Mouse (Mus musculus): Measurements from ENCODE around the gene Lgmn. TPM values are rescaled to one million over a fixed set of nuclear protein-coding genes. Genes with fewer than 3 reads are reported as not detected.

Gene Lgmn
- polyA plus RNA-seq, 1 experiment from 2014 or later: 65.5 TPM

- WGBS: 75% methylated on average over 9 of the region's 9 CpGs
These were observed 44.1 kb downstream of the Lgmn start for GRCm38 (mm10) chr12:102395537-102395936.

GRCm38 (mm10) chr12:102394496-102394895 lies 45.1 kb downstream of the Lgmn start:
- Histone ChIP-seq H3K27me3 (ENCODE audit: control insufficient read depth, insufficient read depth, low read length) (no peaks in the 10 kb centered on the region), H3K4me3 (ENCODE audit: low read depth, low read length) (no peak overlapping the region), H3K27ac (replicated peaks; ENCODE audit: low read depth, low read length) (no peak overlapping the region), H3K4me1 (ENCODE audit: control insufficient read depth, insufficient read depth, low read length) (no peaks in the 10 kb centered on the region), H3K4me2 (ENCODE audit: low read depth, low read length) (no peak overlapping the region), H3K9ac (replicated peaks; ENCODE audit: low read length) (no peak overlapping the region), H3K9me3 (replicated peaks; ENCODE audit: control insufficient read depth, low read length) (no peaks in the 10 kb centered on the region), H3K36me3 (replicated peaks; ENCODE audit: control insufficient read depth, insufficient read depth, low read depth, low read length) (no peaks in the 10 kb centered on the region)
- ATAC-seq (replicated peaks; ENCODE audit: insufficient number of reproducible peaks, low FRiP score, low TSS enrichment, low read depth): no peak
- DNase-seq (ENCODE audit: low spot score): no peak
- WGBS: 93% methylated on average over 7 of the region's 7 CpGs

More at GRCm38 (mm10) chr12:102395537-102395936, 44.1 kb downstream of the Lgmn start:
- no peak overlapping the region for H3K9ac ChIP-seq (replicated peaks; ENCODE audit: low read length)
- no peaks in the 10 kb centered on the region for H3K9me3 ChIP-seq (replicated peaks; ENCODE audit: control insufficient read depth, low read length)
- no peaks in the 10 kb centered on the region for H3K27me3 ChIP-seq (ENCODE audit: control insufficient read depth, insufficient read depth, low read length)
- no peaks in the 10 kb centered on the region for H3K36me3 ChIP-seq (replicated peaks; ENCODE audit: control insufficient read depth, insufficient read depth, low read depth, low read length)
- ATAC-seq (replicated peaks; ENCODE audit: insufficient number of reproducible peaks, low FRiP score, low TSS enrichment, low read depth) (no peak), DNase-seq (ENCODE audit: low spot score) (no peak)
- H3K4me2 ChIP-seq (ENCODE audit: low read depth, low read length): no peak overlapping the region
- H3K4me1 ChIP-seq (ENCODE audit: control insufficient read depth, insufficient read depth, low read length): no peaks in the 10 kb centered on the region
- no peak overlapping the region for H3K4me3 ChIP-seq (ENCODE audit: low read depth, low read length)
- no peak overlapping the region for H3K27ac ChIP-seq (replicated peaks; ENCODE audit: low read depth, low read length)

GRCm38 (mm10) chr12:102391982-102392381 lies 47.6 kb downstream of the Lgmn start:
- Histone ChIP-seq H3K9ac (replicated peaks; ENCODE audit: low read length) (no peak overlapping the region), H3K27me3 (ENCODE audit: control insufficient read depth, insufficient read depth, low read length) (no peaks in the 10 kb centered on the region), H3K9me3 (replicated peaks; ENCODE audit: control insufficient read depth, low read length) (no peaks in the 10 kb centered on the region), H3K4me3 (ENCODE audit: low read depth, low read length) (no peak overlapping the region), H3K4me1 (ENCODE audit: control insufficient read depth, insufficient read depth, low read length) (no peaks in the 10 kb centered on the region), H3K27ac (replicated peaks; ENCODE audit: low read depth, low read length) (no peak overlapping the region), H3K36me3 (replicated peaks; ENCODE audit: control insufficient read depth, insufficient read depth, low read depth, low read length) (no peaks in the 10 kb centered on the region), H3K4me2 (ENCODE audit: low read depth, low read length) (no peak overlapping the region)
- ATAC-seq (replicated peaks; ENCODE audit: insufficient number of reproducible peaks, low FRiP score, low TSS enrichment, low read depth) (no peak), DNase-seq (ENCODE audit: low spot score) (peak; percentile 59)
- 63% methylated on average over 4 of the region's 4 CpGs for WGBS

- WGBS: 85% methylated on average over 2 of the region's 2 CpGs
- H3K4me1 ChIP-seq (ENCODE audit: control insufficient read depth, insufficient read depth, low read length): no peaks in the 10 kb centered on the region
- ATAC-seq (replicated peaks; ENCODE audit: insufficient number of reproducible peaks, low FRiP score, low TSS enrichment, low read depth) (no peak), DNase-seq (ENCODE audit: low spot score) (no peak)
- no peak overlapping the region for H3K9ac ChIP-seq (replicated peaks; ENCODE audit: low read length)
- no peaks in the 10 kb centered on the region for H3K27me3 ChIP-seq (ENCODE audit: control insufficient read depth, insufficient read depth, low read length)
- H3K9me3 ChIP-seq (replicated peaks; ENCODE audit: control insufficient read depth, low read length): no peaks in the 10 kb centered on the region
- no peak overlapping the region for H3K4me3 ChIP-seq (ENCODE audit: low read depth, low read length)
- no peak overlapping the region for H3K27ac ChIP-seq (replicated peaks; ENCODE audit: low read depth, low read length)
- no peak overlapping the region for H3K4me2 ChIP-seq (ENCODE audit: low read depth, low read length)
- no peaks in the 10 kb centered on the region for H3K36me3 ChIP-seq (replicated peaks; ENCODE audit: control insufficient read depth, insufficient read depth, low read depth, low read length)
These were observed 48.5 kb downstream of the Lgmn start for GRCm38 (mm10) chr12:102391109-102391508.

- Histone ChIP-seq H3K36me3 (replicated peaks; ENCODE audit: control insufficient read depth, insufficient read depth, low read depth, low read length) (no peaks in the 10 kb centered on the region), H3K9ac (replicated peaks; ENCODE audit: low read length) (no peak overlapping the region), H3K27me3 (ENCODE audit: control insufficient read depth, insufficient read depth, low read length) (no peaks in the 10 kb centered on the region), H3K4me3 (ENCODE audit: low read depth, low read length) (no peak overlapping the region), H3K4me1 (ENCODE audit: control insufficient read depth, insufficient read depth, low read length) (no peaks in the 10 kb centered on the region), H3K27ac (replicated peaks; ENCODE audit: low read depth, low read length) (no peak overlapping the region), H3K4me2 (ENCODE audit: low read depth, low read length) (no peak overlapping the region), H3K9me3 (replicated peaks; ENCODE audit: control insufficient read depth, low read length) (no peaks in the 10 kb centered on the region)
- ATAC-seq (replicated peaks; ENCODE audit: insufficient number of reproducible peaks, low FRiP score, low TSS enrichment, low read depth): 0 out of 2 replicates have a peak, but pooled peaks have one; percentile 16
- no peak for DNase-seq (ENCODE audit: low spot score)
- 33% methylated on average over 8 of the region's 8 CpGs for WGBS
These were observed 49.6 kb downstream of the Lgmn start for GRCm38 (mm10) chr12:102390042-102390441.

- Histone ChIP-seq H3K4me1 (ENCODE audit: control insufficient read depth, insufficient read depth, low read length) (no peaks in the 10 kb centered on the region), H3K4me3 (ENCODE audit: low read depth, low read length) (no peak overlapping the region), H3K27ac (replicated peaks; ENCODE audit: low read depth, low read length) (no peak overlapping the region), H3K4me2 (ENCODE audit: low read depth, low read length) (no peak overlapping the region), H3K9ac (replicated peaks; ENCODE audit: low read length) (no peak overlapping the region), H3K27me3 (ENCODE audit: control insufficient read depth, insufficient read depth, low read length) (no peaks in the 10 kb centered on the region), H3K36me3 (replicated peaks; ENCODE audit: control insufficient read depth, insufficient read depth, low read depth, low read length) (no peaks in the 10 kb centered on the region), H3K9me3 (replicated peaks; ENCODE audit: control insufficient read depth, low read length) (no peaks in the 10 kb centered on the region)
- 51% methylated on average over 16 of the region's 16 CpGs for WGBS
- ATAC-seq (replicated peaks; ENCODE audit: insufficient number of reproducible peaks, low FRiP score, low TSS enrichment, low read depth) (peak; percentile 74), DNase-seq (ENCODE audit: low spot score) (peak; percentile 85)
These were observed 52.2 kb downstream of the Lgmn start for GRCm38 (mm10) chr12:102387219-102387917.

GRCm38 (mm10) chr12:102384819-102385218 lies 54.8 kb downstream of the Lgmn start:
- Histone ChIP-seq H3K9ac (replicated peaks; ENCODE audit: low read length) (no peak overlapping the region), H3K4me1 (ENCODE audit: control insufficient read depth, insufficient read depth, low read length) (no peaks in the 10 kb centered on the region), H3K4me3 (ENCODE audit: low read depth, low read length) (no peak overlapping the region), H3K9me3 (replicated peaks; ENCODE audit: control insufficient read depth, low read length) (no peaks in the 10 kb centered on the region), H3K4me2 (ENCODE audit: low read depth, low read length) (no peak overlapping the region), H3K36me3 (replicated peaks; ENCODE audit: control insufficient read depth, insufficient read depth, low read depth, low read length) (no peaks in the 10 kb centered on the region), H3K27me3 (ENCODE audit: control insufficient read depth, insufficient read depth, low read length) (no peaks in the 10 kb centered on the region), H3K27ac (replicated peaks; ENCODE audit: low read depth, low read length) (no peak overlapping the region)
- ATAC-seq (replicated peaks; ENCODE audit: insufficient number of reproducible peaks, low FRiP score, low TSS enrichment, low read depth) (no peak), DNase-seq (ENCODE audit: low spot score) (peak; percentile 66)
- WGBS: 25% methylated on average over 3 of the region's 3 CpGs

GRCm38 (mm10) chr12:102383288-102383687 lies 56.3 kb downstream of the Lgmn start:
- no peak for ATAC-seq (replicated peaks; ENCODE audit: insufficient number of reproducible peaks, low FRiP score, low TSS enrichment, low read depth)
- no peak for DNase-seq (ENCODE audit: low spot score)
- H3K9me3 ChIP-seq (replicated peaks; ENCODE audit: control insufficient read depth, low read length): no peaks in the 10 kb centered on the region
- H3K4me2 ChIP-seq (ENCODE audit: low read depth, low read length): no peak overlapping the region
- H3K4me1 ChIP-seq (ENCODE audit: control insufficient read depth, insufficient read depth, low read length): no peaks in the 10 kb centered on the region
- no peak overlapping the region for H3K4me3 ChIP-seq (ENCODE audit: low read depth, low read length)
- H3K36me3 ChIP-seq (replicated peaks; ENCODE audit: control insufficient read depth, insufficient read depth, low read depth, low read length): no peaks in the 10 kb centered on the region
- no peak overlapping the region for H3K27ac ChIP-seq (replicated peaks; ENCODE audit: low read depth, low read length)
- H3K27me3 ChIP-seq (ENCODE audit: control insufficient read depth, insufficient read depth, low read length): no peaks in the 10 kb centered on the region
- H3K9ac ChIP-seq (replicated peaks; ENCODE audit: low read length): no peak overlapping the region
- 89% methylated on average over 9 of the region's 9 CpGs for WGBS
